Mouse (Mus musculus) embryonic stem cell, embryonic (primary cell): Measurements from ENCODE around the gene H2-Q7.
"Not testable (repeated sequence)": the region's sequence is repeated elsewhere in the genome, so short reads cannot be mapped to it uniquely, and the experiment has no call there.

Experiments used
- CTCF ChIA-PET, 4 experiments: fragments of 300-600 bp in 2 of 4; fragments of 350-600 bp in 2 of 4; sonication (Branson Sonifier 250); formaldehyde crosslinking; loops; one replicate each; lab custom pipeline; 2022; ENCODE audit warnings: inconsistent platforms in 2 of 4; lab: Charles Lee
- POLR2A ChIA-PET, 4 experiments: fragments of 300-600 bp in 2 of 4; fragments of 350-600 bp in 2 of 4; sonication (Branson Sonifier 250); formaldehyde crosslinking; loops; one replicate each; lab custom pipeline; 2022; ENCODE audit warnings: antibody characterized with exemption in 4 of 4, inconsistent platforms in 1 of 4; lab: Charles Lee

The H2-Q7 gene

GRCm38 (mm10) chr17:35438885-35439284 lies at the start of gene H2-Q7:
Gene H2-Q7, plus strand, starts transcription at chr17:35439155.
- CTCF ChIA-PET, result not testable (repeated sequence)

GRCm38 (mm10) chr17:35389796-35390195 lies 49.2 kb upstream of the H2-Q7 start:
- ChIA-PET POLR2A (interaction anchor here in 1 of 4 experiments (0.6 kb wide), 1 partner anchor 45 kb away, joined by 4 read pairs; no protein-coding TSS in a partner anchor), CTCF (interaction anchor here (0.6 to 0.9 kb wide), 6 partner anchors 11 to 120 kb away, joined by 3 to 15 read pairs (median 3); partner anchors contain the start of gene H2-Q4 (in 1 of the 4))

More at GRCm38 (mm10) chr17:35438885-35439284, at the start of gene H2-Q7:
- POLR2A ChIA-PET, result not testable (repeated sequence)

GRCm38 (mm10) chr17:35392671-35393070 lies 46.3 kb upstream of the H2-Q7 start:
- POLR2A ChIA-PET, CTCF ChIA-PET: not testable (repeated sequence)

GRCm38 (mm10) chr17:35393864-35394800 lies 44.8 kb upstream of the H2-Q7 start:
- CTCF ChIA-PET, result not testable (repeated sequence)
- POLR2A ChIA-PET, result interaction anchor here in 1 of 4 experiments (0.5 kb wide), 2 partner anchors 46 to 262 kb away, joined by 3 to 5 read pairs; partner anchors contain the start of gene Apom

- CTCF ChIA-PET, POLR2A ChIA-PET: not testable (repeated sequence)
Observed at GRCm38 (mm10) chr17:35396956-35397355, 42.0 kb upstream of the H2-Q7 start.

- POLR2A ChIA-PET, CTCF ChIA-PET: not testable (repeated sequence)
Observed at GRCm38 (mm10) chr17:35413057-35413456, 25.9 kb upstream of the H2-Q7 start.

GRCm38 (mm10) chr17:35415273-35416129 lies 23.5 kb upstream of the H2-Q7 start:
- POLR2A ChIA-PET, CTCF ChIA-PET: not testable (repeated sequence)

GRCm38 (mm10) chr17:35418772-35419171 lies 20.2 kb upstream of the H2-Q7 start:
- CTCF ChIA-PET, result interaction anchor here in 2 of 4 experiments (0.6 to 1.6 kb wide), 3 partner anchors 16 to 642 kb away, joined by 3 to 4 read pairs (median 4); no protein-coding TSS in a partner anchor
- POLR2A ChIA-PET, result no interaction called here

- POLR2A ChIA-PET, result interaction anchor here in 1 of 4 experiments (0.8 kb wide), 1 partner anchor 1437 kb away, joined by 4 read pairs; no protein-coding TSS in a partner anchor
- CTCF ChIA-PET, result interaction anchor here (0.6 to 3.3 kb wide), 27 partner anchors 10 to 1437 kb away, joined by 3 to 21 read pairs (median 4); partner anchors contain the start of gene Psmb8 (in 1 of the 4)
Observed at GRCm38 (mm10) chr17:35419564-35419963, 19.4 kb upstream of the H2-Q7 start.

- ChIA-PET POLR2A (interaction anchor here (0.6 to 0.8 kb wide), 5 partner anchors 56 to 1438 kb away, joined by 3 to 4 read pairs (median 3); no protein-coding TSS in a partner anchor), CTCF (interaction anchor here (0.6 to 3.3 kb wide), 42 partner anchors 9 to 1462 kb away, joined by 3 to 21 read pairs (median 3); partner anchors contain the start of genes Pou5f1 (in 1 of the 4) and Psmb8 (in 1 of the 4))
Observed at GRCm38 (mm10) chr17:35420206-35420810, 18.6 kb upstream of the H2-Q7 start.

- POLR2A ChIA-PET, result interaction anchor here in 2 of 4 experiments (0.6 kb wide), 2 partner anchors 101 to 497 kb away, joined by 3 read pairs; no protein-coding TSS in a partner anchor
- CTCF ChIA-PET, result interaction anchor here (0.6 to 3.3 kb wide), 10 partner anchors 13 to 1463 kb away, joined by 3 to 21 read pairs (median 6); no protein-coding TSS in a partner anchor
Observed at GRCm38 (mm10) chr17:35421331-35421730, 17.6 kb upstream of the H2-Q7 start.

- CTCF ChIA-PET, result interaction anchor here (0.8 to 3.3 kb wide), 4 partner anchors 12 to 112 kb away, joined by 3 to 13 read pairs (median 4); no protein-coding TSS in a partner anchor
- POLR2A ChIA-PET, result not testable (repeated sequence)
Observed at GRCm38 (mm10) chr17:35422360-35422759, 16.6 kb upstream of the H2-Q7 start.

- CTCF ChIA-PET, result interaction anchor here in 2 of 4 experiments (0.6 to 3.3 kb wide), 2 partner anchors 11 kb away, joined by 3 to 13 read pairs; no protein-coding TSS in a partner anchor
- POLR2A ChIA-PET, result not testable (repeated sequence)
Observed at GRCm38 (mm10) chr17:35423131-35423810, 15.7 kb upstream of the H2-Q7 start.

- POLR2A ChIA-PET, CTCF ChIA-PET: not testable (repeated sequence)
Observed at GRCm38 (mm10) chr17:35424106-35424505, 14.8 kb upstream of the H2-Q7 start.

GRCm38 (mm10) chr17:35424624-35425416 lies 14.1 kb upstream of the H2-Q7 start, which contains the start of gene H2-Q6:
Gene H2-Q6, plus strand, starts transcription at chr17:35424850.
- CTCF ChIA-PET, result interaction anchor here in 1 of 4 experiments (1.0 kb wide), 3 partner anchors 11 to 123 kb away, joined by 3 to 8 read pairs (median 3); no protein-coding TSS in a partner anchor
- POLR2A ChIA-PET, result not testable (repeated sequence)

GRCm38 (mm10) chr17:35425474-35425873 lies 13.5 kb upstream of the H2-Q7 start:
- CTCF ChIA-PET, result interaction anchor here in 1 of 4 experiments (1.0 kb wide), 3 partner anchors 10 to 124 kb away, joined by 3 to 8 read pairs (median 3); no protein-coding TSS in a partner anchor
- POLR2A ChIA-PET, result not testable (repeated sequence)
